8 mouse cellular contexts compared by ENCODE assay signal in genomic region chr2:20445156-20446155, GRCm38 (mm10).
DNase-seq lines count a peak whose midpoint lies in the region; ATAC-seq and TF ChIP-seq lines count a peak whose summit lies in the region.
"Had no signal": no experiment of that assay in that cellular context is flagged by ENCODE, and none has a peak within 500 bp of the region (broad histone marks: within the 10 kb centered on the region; RNA-seq: fewer than 3 reads in every experiment).

No protein-coding gene starts in this region.

- 0 out of 2 replicates have a peak, but pooled peaks cover 3% of the 10 kb centered on the region for H3K4me1 ChIP-seq in embryonic facial prominence, embryonic 15.5 days
- peaks cover 4% of the 10 kb centered on the region; the same call in 1 of the 2 replicates for H3K4me1 ChIP-seq in intestine, postnatal 0 days (replicated peaks; ENCODE audit: control insufficient read depth, insufficient read depth, low read length)
- peaks cover 0 to 8% of the 10 kb centered on the region in 2 experiments; a peak in 2 of 4 replicates for H3K4me1 ChIP-seq in liver, embryonic 14.5 days (replicated peaks; ENCODE audit: control insufficient read depth in 2 of 2, insufficient read depth in 2 of 2, low read length in 1 of 2)
- no peaks in the 10 kb centered on the region for H3K4me1 ChIP-seq in hindbrain, postnatal 0 days (ENCODE audit: insufficient read depth, low read length)
- H3K4me1 ChIP-seq: hindbrain, embryonic 12.5 days had no signal

- POLR2A ChIA-PET in Patski (lab: Charles Lee), result interaction anchor here (1.0 kb wide), 1 partner anchor 9 kb away, joined by 3 read pairs; no protein-coding TSS in a partner anchor

- in situ Hi-C loops in Patski (cut with MboI; ENCODE audit: low pct_unique_long_range_greater_than_20kb), result no loop called here

- H3K4me2 ChIP-seq in embryonic facial prominence, embryonic 15.5 days (replicated peaks), result no peak overlapping the region
- H3K4me2 ChIP-seq in intestine, postnatal 0 days (replicated peaks; ENCODE audit: low read depth), result no peak overlapping the region
- H3K4me2 ChIP-seq in liver, embryonic 14.5 days (ENCODE audit: low read depth), result no peak overlapping the region
- no peak overlapping the region for H3K4me2 ChIP-seq in hindbrain, postnatal 0 days (ENCODE audit: low read depth, low read length)
- H3K4me2 ChIP-seq: hindbrain, embryonic 12.5 days had no signal

- H3K4me3 ChIP-seq in embryonic facial prominence, embryonic 15.5 days (replicated peaks), result no peak overlapping the region
- H3K4me3 ChIP-seq in intestine, postnatal 0 days (ENCODE audit: low read depth, low read length), result no peak overlapping the region
- H3K4me3 ChIP-seq in liver, embryonic 14.5 days (ENCODE audit: insufficient read depth in 1 of 2, low read depth in 2 of 2, low read length in 2 of 2), result no peak overlapping the region
- no peak overlapping the region for H3K4me3 ChIP-seq in hindbrain, postnatal 0 days (ENCODE audit: low read length)
- H3K4me3 ChIP-seq: hindbrain, embryonic 12.5 days had no signal

- no peaks in the 10 kb centered on the region for H3K36me3 ChIP-seq in embryonic facial prominence, embryonic 15.5 days
- no peaks in the 10 kb centered on the region for H3K36me3 ChIP-seq in intestine, postnatal 0 days (ENCODE audit: control insufficient read depth, insufficient read depth)
- H3K36me3 ChIP-seq in liver, embryonic 14.5 days (replicated peaks; ENCODE audit: control insufficient read depth, insufficient read depth, low read depth), result no peaks in the 10 kb centered on the region
- H3K36me3 ChIP-seq in hindbrain, postnatal 0 days (ENCODE audit: insufficient read depth, low read length), result no peaks in the 10 kb centered on the region
- H3K36me3 ChIP-seq: hindbrain, embryonic 12.5 days had no signal

- DNase-seq in Patski (ENCODE audit: low read depth, low spot score), result no peak
- no peak for DNase-seq in liver, embryonic 14.5 days (ENCODE audit: low read depth in 3 of 3, low spot score in 3 of 3)
- DNase-seq in cerebellum, postnatal 10 days, result no peak
- DNase-seq in layer of hippocampus, postnatal 10 days (ENCODE audit: low spot score in 2 of 2), result no peak
- DNase-seq in hindbrain, postnatal 0 days (ENCODE audit: low spot score), result no peak

- TF ChIP-seq CTCF in Patski (IDR thresholded peaks at IDR 0.05), result no peak
- no peak for TF ChIP-seq CTCF in intestine, postnatal 0 days (IDR thresholded peaks at IDR 0.05; ENCODE audit: low read depth)
- no peak for TF ChIP-seq CTCF in liver, embryonic 14.5 days (IDR thresholded peaks at IDR 0.05; ENCODE audit: low read depth)
- TF ChIP-seq CTCF in hindbrain, postnatal 0 days (IDR thresholded peaks at IDR 0.05; ENCODE audit: low read depth), result no peak

- no peak for TF ChIP-seq EP300 in liver, embryonic 14.5 days (IDR thresholded peaks at IDR 0.05; ENCODE audit: low read depth)

- no peaks in the 10 kb centered on the region for H3K27me3 ChIP-seq in Patski
- no peaks in the 10 kb centered on the region for H3K27me3 ChIP-seq in embryonic facial prominence, embryonic 15.5 days
- H3K27me3 ChIP-seq in intestine, postnatal 0 days (replicated peaks; ENCODE audit: control insufficient read depth, insufficient read depth, low read length), result no peaks in the 10 kb centered on the region
- H3K27me3 ChIP-seq in liver, embryonic 14.5 days (ENCODE audit: control insufficient read depth, insufficient read depth, low read length), result no peaks in the 10 kb centered on the region
- H3K27me3 ChIP-seq in hindbrain, postnatal 0 days (ENCODE audit: insufficient read depth, low read length), result no peaks in the 10 kb centered on the region
- H3K27me3 ChIP-seq: hindbrain, embryonic 12.5 days had no signal

- no peaks in the 10 kb centered on the region for H3K9me3 ChIP-seq in embryonic facial prominence, embryonic 15.5 days (replicated peaks)
- no peaks in the 10 kb centered on the region for H3K9me3 ChIP-seq in intestine, postnatal 0 days (ENCODE audit: control insufficient read depth)
- no peaks in the 10 kb centered on the region for H3K9me3 ChIP-seq in liver, embryonic 14.5 days (ENCODE audit: control insufficient read depth, low read length)
- H3K9me3 ChIP-seq in hindbrain, postnatal 0 days (ENCODE audit: low read length), result no peaks in the 10 kb centered on the region
- H3K9me3 ChIP-seq: hindbrain, embryonic 12.5 days had no signal

- CTCF ChIA-PET in Patski (lab: Charles Lee), result interaction anchor here (1.0 to 1.2 kb wide), 3 partner anchors 10 to 114 kb away, joined by 3 to 4 read pairs (median 3); no protein-coding TSS in a partner anchor

- 0 out of 2 replicates have a peak overlapping the region, but pooled peaks have one; percentile 3 for H3K27ac ChIP-seq in embryonic facial prominence, embryonic 15.5 days (replicated peaks)
- no peak overlapping the region for H3K27ac ChIP-seq in intestine, postnatal 0 days (ENCODE audit: low read depth, low read length)
- no peak overlapping the region for H3K27ac ChIP-seq in liver, embryonic 14.5 days
- H3K27ac ChIP-seq in hindbrain, postnatal 0 days, result no peak overlapping the region
- H3K27ac ChIP-seq: hindbrain, embryonic 12.5 days had no signal

- 54% methylated on average over 17 of the region's 17 CpGs for WGBS in embryonic facial prominence, embryonic 15.5 days
- WGBS in intestine, postnatal 0 days, result 37% methylated on average over 17 of the region's 17 CpGs
- WGBS in liver, embryonic 14.5 days (ENCODE audit: insufficient replicate concordance), result 23% methylated on average over 17 of the region's 17 CpGs
- WGBS in hindbrain, postnatal 0 days, result 51% methylated on average over 17 of the region's 17 CpGs

- H3K9ac ChIP-seq in embryonic facial prominence, embryonic 15.5 days, result no peak overlapping the region
- H3K9ac ChIP-seq in intestine, postnatal 0 days (ENCODE audit: low read depth, low read length), result no peak overlapping the region
- no peak overlapping the region for H3K9ac ChIP-seq in liver, embryonic 14.5 days (replicated peaks)
- H3K9ac ChIP-seq in hindbrain, postnatal 0 days (replicated peaks; ENCODE audit: low read length), result no peak overlapping the region
- H3K9ac ChIP-seq: hindbrain, embryonic 12.5 days had no signal

- peak; percentile 39 for ATAC-seq in Patski
- ATAC-seq in embryonic facial prominence, embryonic 15.5 days (ENCODE audit: insufficient number of reproducible peaks, low FRiP score, low TSS enrichment, low read depth), result no peak
- ATAC-seq in intestine, postnatal 0 days, result 0 out of 2 replicates have a peak, but pooled peaks have one; percentile 25
- 0 out of 2 replicates have a peak, but pooled peaks have one; percentile 33 for ATAC-seq in liver, embryonic 14.5 days (ENCODE audit: insufficient read depth)
- ATAC-seq in hindbrain, postnatal 0 days, result no peak

Comparison
In these comparisons a context has a peak if more than half of its experiments do, and no peak if none do; other contexts are left out.
1. ATAC-seq: peak in Patski (single experiment), intestine, postnatal 0 days (single experiment) and liver, embryonic 14.5 days (single experiment); none in embryonic facial prominence, embryonic 15.5 days (single experiment) and hindbrain, postnatal 0 days (single experiment).